Mouse (Mus musculus) cerebellum, adult 8-10 months (tissue): ENCODE measurements around the gene Ccdc38.

Experiments used
- DNase-seq: peaks from one replicate; pipeline ENCODE4 v3.0.0; 2022

Gene Ccdc38

DNA sequence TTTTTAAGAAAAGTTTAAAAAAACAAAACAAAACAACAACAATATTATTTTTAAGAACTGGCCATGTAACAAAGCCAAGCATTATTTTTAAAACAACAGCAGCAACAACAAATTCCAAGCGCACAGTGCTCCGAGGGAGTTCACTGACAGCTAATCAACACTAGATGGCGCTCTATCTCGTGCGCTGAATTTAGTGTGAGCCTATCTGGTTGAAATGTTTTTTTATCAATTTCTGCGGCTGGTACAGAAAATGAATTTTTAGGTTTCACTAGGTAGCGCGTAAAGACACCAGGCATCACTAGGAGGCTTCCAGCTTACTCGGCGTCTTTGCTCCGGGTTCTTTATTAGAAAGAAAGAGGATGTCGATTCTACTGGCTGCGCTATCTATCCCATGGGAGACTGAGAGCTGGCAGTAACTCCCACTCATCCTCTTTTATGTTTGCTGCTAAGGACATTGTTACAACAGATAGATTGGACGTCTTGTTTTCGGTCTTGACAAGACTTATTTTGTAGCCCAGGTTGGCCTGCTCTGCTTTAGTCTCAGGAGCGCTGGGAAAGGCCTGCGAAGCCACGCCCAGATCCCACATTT is 71.1 kb downstream of the Ccdc38 start:
- peak; percentile 60 for DNase-seq

DNA sequence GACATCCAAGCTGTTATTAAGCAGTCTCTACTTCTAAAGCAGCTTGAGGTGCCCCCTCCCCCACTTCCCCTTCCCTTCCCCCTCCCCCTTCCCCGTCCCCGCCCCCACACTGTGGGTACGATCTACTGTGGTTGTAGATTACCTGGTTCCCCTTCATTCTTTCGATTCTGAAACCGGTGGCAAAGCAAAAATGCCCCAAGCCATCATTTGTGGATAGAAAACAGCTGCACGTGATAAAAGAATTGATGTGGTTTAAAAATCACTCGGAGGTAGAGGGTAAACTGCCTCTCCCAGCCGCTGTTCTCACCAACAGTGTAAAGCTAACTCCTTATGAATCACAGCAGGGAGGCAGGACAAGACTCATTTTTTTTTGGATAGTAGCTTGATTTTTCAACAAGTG is 74.4 kb downstream of the Ccdc38 start:
- no peak for DNase-seq

DNA sequence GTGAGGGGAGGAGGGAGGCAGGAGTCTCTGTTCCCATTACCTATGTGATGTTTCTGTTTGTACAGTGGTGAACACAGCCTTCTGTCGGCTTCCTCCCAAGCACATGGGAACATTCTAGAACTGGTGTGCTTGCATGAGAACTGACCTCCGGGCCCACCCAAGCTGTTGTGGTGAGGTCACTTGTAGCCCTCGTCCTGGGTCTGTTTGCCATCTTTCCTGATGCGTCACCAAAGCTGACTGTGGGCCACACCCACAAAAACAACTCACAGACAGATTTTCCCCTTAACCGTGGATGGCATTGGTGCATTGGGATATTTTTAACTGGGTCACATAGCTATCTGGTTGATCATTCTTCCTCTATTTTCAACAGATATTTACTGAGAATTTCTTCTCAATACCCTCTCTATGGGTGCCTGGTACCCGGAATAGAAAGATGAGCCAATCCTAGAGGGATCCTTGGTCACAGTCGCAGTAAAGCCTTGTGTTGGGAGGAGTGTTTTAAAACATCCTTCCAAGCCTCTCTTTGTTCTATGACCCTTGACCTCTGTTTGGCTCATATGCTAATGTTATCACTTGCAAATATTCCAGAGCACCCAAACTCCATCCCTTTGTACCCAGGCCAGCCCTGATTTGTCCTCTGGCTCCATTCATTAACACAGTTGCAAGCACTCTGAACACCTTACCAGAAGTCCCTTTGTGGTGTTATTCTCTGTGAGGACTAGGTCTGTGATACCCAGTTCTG is 80.2 kb downstream of the Ccdc38 start:
- no peak for DNase-seq

DNA sequence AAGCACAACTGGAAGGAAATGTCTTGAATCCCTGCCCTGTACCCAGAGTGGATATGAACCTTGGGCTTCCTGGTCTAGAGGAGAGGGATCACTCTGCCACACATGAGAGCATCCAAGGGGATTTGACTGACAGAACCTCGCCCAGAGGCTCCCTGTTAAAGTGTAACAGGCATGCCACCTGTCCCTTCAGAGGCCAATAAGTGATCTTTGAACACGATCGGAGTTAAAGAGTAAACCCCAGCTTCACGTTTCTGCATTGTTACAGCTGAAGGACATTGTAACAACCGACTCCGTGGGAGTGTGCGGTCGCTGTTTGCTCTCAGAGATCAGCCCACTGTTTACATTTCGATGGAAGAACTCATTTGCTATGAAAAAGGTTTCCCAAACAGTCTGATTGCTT is 83.3 kb downstream of the Ccdc38 start:
- DNase-seq: no peak

DNA sequence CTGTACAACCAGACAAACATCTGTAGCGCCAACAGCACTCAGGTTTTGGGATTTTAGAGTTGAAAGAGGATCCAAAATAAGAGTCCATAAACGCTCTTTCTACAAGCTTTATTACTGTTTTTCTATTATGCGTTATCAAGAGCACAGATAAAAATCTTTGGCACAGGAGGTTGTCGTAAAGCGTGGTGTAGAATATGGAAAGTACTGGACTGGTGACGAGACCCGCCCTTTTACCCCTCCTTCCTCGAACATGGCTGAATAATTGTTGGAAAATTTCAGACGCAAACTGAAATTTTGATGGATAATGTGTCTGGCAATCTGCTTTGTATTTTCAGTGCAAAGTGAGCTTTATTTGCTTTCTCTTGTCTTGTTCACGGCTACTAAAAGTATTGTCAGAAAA is 83.7 kb downstream of the Ccdc38 start:
- no peak for DNase-seq

DNA sequence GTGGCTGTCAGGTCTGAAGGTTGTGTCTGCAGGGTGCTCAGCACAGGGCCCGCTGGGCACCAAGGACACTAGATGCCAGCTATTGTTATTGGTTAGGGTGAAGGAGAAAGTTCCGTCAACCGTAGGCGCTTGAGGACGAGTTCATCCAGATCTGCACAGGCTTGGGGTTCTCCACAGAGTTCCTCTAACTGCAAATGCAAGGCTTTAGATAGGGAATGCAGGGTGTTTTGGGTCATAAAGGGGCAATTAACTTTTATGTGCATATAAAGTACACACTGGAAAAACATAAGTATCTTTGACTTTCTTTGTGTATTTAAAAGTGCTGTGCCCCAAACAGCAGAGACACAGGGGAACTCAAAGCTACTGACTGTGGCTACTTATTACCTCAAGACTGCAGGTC is 89.9 kb downstream of the Ccdc38 start:
- DNase-seq: no peak

DNA sequence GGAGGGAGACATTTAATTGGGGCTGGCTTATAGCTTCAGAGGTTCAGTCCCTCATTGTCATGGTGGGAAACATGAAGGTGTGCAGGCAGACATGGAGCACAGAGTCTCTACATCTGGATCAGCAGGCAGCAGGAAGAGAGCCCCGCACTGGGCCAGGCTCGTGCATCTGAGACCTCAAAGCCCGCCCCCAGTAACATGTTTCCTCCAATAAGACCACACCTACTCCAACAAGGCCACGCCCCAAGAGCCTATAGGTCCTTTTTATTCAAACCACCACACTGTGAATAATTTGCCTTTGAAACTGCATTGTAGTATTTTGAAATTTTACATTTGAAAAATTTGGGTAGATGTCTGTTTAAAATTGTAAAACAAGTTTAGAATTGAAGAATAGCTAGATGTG is 91.7 kb downstream of the Ccdc38 start:
- no peak for DNase-seq

DNA sequence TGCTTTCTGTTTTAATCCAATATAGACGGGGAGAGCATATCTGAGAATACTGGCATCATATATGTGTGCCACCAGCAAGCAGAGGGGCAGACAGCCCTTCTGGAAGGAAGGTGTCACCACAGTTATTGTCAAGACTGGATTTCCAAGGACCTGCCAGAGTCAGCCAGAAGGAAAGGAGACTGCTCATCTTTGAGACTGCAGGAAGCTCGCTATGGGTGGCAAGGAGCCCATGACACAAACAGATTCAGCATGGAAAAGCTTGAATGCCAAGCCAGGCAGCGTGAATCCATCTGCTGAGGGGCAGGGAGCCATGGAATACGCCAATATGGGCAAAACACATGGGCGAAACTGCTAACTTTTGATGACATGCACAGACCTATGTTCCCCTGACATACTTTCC is 93.1 kb downstream of the Ccdc38 start:
- peak; percentile 85 for DNase-seq
